Mouse (Mus musculus) cortical plate, adult 2 months (tissue): ENCODE measurements around the gene Oard1.

Source experiments
- CTCF ChIP-seq: fragments of 200-500 bp; IDR thresholded peaks from 2 replicates; pipeline ENCODE4 v1.5.1; 2011; ENCODE audit warnings: mild to moderate bottlenecking, control low read depth, low read length; ENCODE audit not compliant: insufficient read depth; ENCODE audit errors: extremely low read depth
- POLR2A ChIP-seq: fragments of 200-500 bp; IDR thresholded peaks from 2 replicates; pipeline ENCODE4 v1.6.1; 2011; ENCODE audit warnings: mild to moderate bottlenecking, low read length, control low read depth; ENCODE audit not compliant: insufficient read depth; ENCODE audit errors: extremely low read depth

GRCm38 (mm10) chr17:48431054-48431453 is 21.2 kb downstream of the Oard1 start:
- TF ChIP-seq POLR2A (no peak), CTCF (no peak)
